Mouse (Mus musculus) gastrocnemius, adult 2 months (tissue): Measurements from ENCODE around the gene Mrpl40. TPM values are rescaled to one million over a fixed set of nuclear protein-coding genes. Genes with fewer than 3 reads are reported as not detected.
"Not testable (repeated sequence)": the region's sequence is repeated elsewhere in the genome, so short reads cannot be mapped to it uniquely, and the experiment has no call there.

Experiments used
- DNase-seq: peaks from one replicate; pipeline ENCODE4 v3.0.0; 2022
- H3K27ac ChIP-seq: fragments of 200-600 bp; 2 replicates; pipeline ENCODE4 v1.8.1; 2022; ENCODE audit warnings: mild to moderate bottlenecking
- H3K4me3 ChIP-seq: fragments of 200-600 bp; 2 replicates; pipeline ENCODE4 v1.8.1; 2022; ENCODE audit warnings: mild to moderate bottlenecking, moderate library complexity
- CTCF ChIP-seq: fragments of 200-600 bp; IDR thresholded peaks from 2 replicates; pipeline ENCODE4 v1.8.1; 2022; ENCODE audit warnings: antibody characterized with exemption, mild to moderate bottlenecking, moderate library complexity
- intact Hi-C: fragments of 180-260 bp; cut with DNase I; formaldehyde crosslinking; loops from one replicate; pipeline ENCODE4 v1.15.1; 2025
- long read RNA-seq, 2 experiments: library from polyadenylated mRNA; stranded (forward); transcript quantifications; one replicate each; pipeline ENCODE4 v2.0.0; 2021
- total RNA-seq, 2 experiments: library from RNA; stranded (reverse); gene quantifications; 2 replicates each; pipeline ENCODE4 v1.2.3; 2021

Gene Mrpl40
- total RNA-seq = 10 to 100 TPM; 35.3 to 46.6 TPM
- long read RNA-seq, experiment 1, transcript Mrpl40-202 (4 exons, 778 nt) = minor isoform, 5 of 47 reads
- long read RNA-seq, experiment 1, transcript Mrpl40-201 (4 exons, 1,280 nt) = major isoform, 38 of 47 reads
- long read RNA-seq, experiment 1, partial matches to known transcripts = 0 of 47 reads
- long read RNA-seq, experiment 1, other reads (novel, unspliced or antisense) = 4 of 47 reads
- long read RNA-seq, experiment 2, transcript Mrpl40-201 (4 exons, 1,280 nt) = major isoform, 36 of 47 reads
- long read RNA-seq, experiment 2, transcript Mrpl40-202 (4 exons, 778 nt) = minor isoform, 8 of 47 reads
- long read RNA-seq, experiment 2, partial matches to known transcripts = 1 of 47 reads
- long read RNA-seq, experiment 2, other reads (novel, unspliced or antisense) = 2 of 47 reads

GRCm38 (mm10) chr16:18876442-18877308 lies at the start of gene Mrpl40, which contains the start of gene Hira:
TSS of gene Mrpl40 (minus strand) at chr16:18876862.
TSS of gene Hira (plus strand) at chr16:18877037.
- intact Hi-C loops = loop anchor here (5.0 kb wide), 1 partner anchor 64 kb away; the partner anchor contains the start of genes Cdc45 and Ufd1
- no peak for TF ChIP-seq CTCF
- DNase-seq = peak; percentile 97
- H3K27ac ChIP-seq = peak within 1 kb of the TSS; percentile 97
- peak within 1 kb of the TSS; percentile 97 for H3K4me3 ChIP-seq

- intact Hi-C loops = no loop called here
- no peak overlapping the region for H3K27ac ChIP-seq
- H3K4me3 ChIP-seq = no peak overlapping the region
- no peak for DNase-seq
- TF ChIP-seq CTCF = no peak
These were observed 45.1 kb upstream of the Mrpl40 start for GRCm38 (mm10) chr16:18921771-18922170.

- no peak for TF ChIP-seq CTCF
- no peak overlapping the region for H3K4me3 ChIP-seq
- H3K27ac ChIP-seq = no peak overlapping the region
- no peak for DNase-seq
- intact Hi-C loops = no loop called here
These were observed 39.4 kb upstream of the Mrpl40 start for GRCm38 (mm10) chr16:18916064-18916463.

- DNase-seq = no peak
- no peak for TF ChIP-seq CTCF
- intact Hi-C loops = no loop called here
- Histone ChIP-seq H3K27ac (no peak overlapping the region), H3K4me3 (no peak overlapping the region)
These were observed 29.0 kb upstream of the Mrpl40 start for GRCm38 (mm10) chr16:18905648-18906047.

- no peak overlapping the region for H3K27ac ChIP-seq
- intact Hi-C loops = no loop called here
- H3K4me3 ChIP-seq = no peak overlapping the region
- TF ChIP-seq CTCF = no peak
- DNase-seq = peak; percentile 49
These were observed 19.8 kb upstream of the Mrpl40 start for GRCm38 (mm10) chr16:18896429-18896828.

- DNase-seq = no peak
- Histone ChIP-seq H3K27ac (no peak overlapping the region), H3K4me3 (no peak overlapping the region)
- TF ChIP-seq CTCF = no peak
- intact Hi-C loops = no loop called here
These were observed 18.6 kb upstream of the Mrpl40 start for GRCm38 (mm10) chr16:18895249-18895648.

GRCm38 (mm10) chr16:18893840-18894372 lies 17.2 kb upstream of the Mrpl40 start:
- intact Hi-C loops = no loop called here
- DNase-seq = no peak
- Histone ChIP-seq H3K27ac (no peak overlapping the region), H3K4me3 (no peak overlapping the region)
- no peak for TF ChIP-seq CTCF

- no peak overlapping the region for H3K27ac ChIP-seq
- intact Hi-C loops = no loop called here
- DNase-seq = no peak
- TF ChIP-seq CTCF = no peak
- H3K4me3 ChIP-seq = no peak overlapping the region
These were observed 7.4 kb upstream of the Mrpl40 start for GRCm38 (mm10) chr16:18884044-18884443.

GRCm38 (mm10) chr16:18878091-18878720 lies 1.5 kb upstream of the Mrpl40 start:
- Histone ChIP-seq H3K4me3 (peak overlapping the region; percentile 97), H3K27ac (peak overlapping the region; percentile 97)
- TF ChIP-seq CTCF = no peak; the same call in 1 of the 2 replicates
- DNase-seq = no peak
- intact Hi-C loops = loop anchor here (5.0 kb wide), 1 partner anchor 66 kb away; the partner anchor contains the start of genes Cdc45 and Ufd1

- Histone ChIP-seq H3K4me3 (peak overlapping the region; percentile 97), H3K27ac (peak overlapping the region; percentile 97)
- intact Hi-C loops = loop anchor here (5.0 kb wide), 1 partner anchor 65 kb away; the partner anchor contains the start of genes Cdc45 and Ufd1
- DNase-seq = peak; percentile 54
- peak; percentile 39 for TF ChIP-seq CTCF
These were observed 876 bp upstream of the Mrpl40 start for GRCm38 (mm10) chr16:18877386-18878090.

GRCm38 (mm10) chr16:18876091-18876441 lies 596 bp downstream of the Mrpl40 start:
- peak overlapping the region; percentile 97 for H3K27ac ChIP-seq
- no peak for DNase-seq
- peak overlapping the region; percentile 97 for H3K4me3 ChIP-seq
- intact Hi-C loops = loop anchor here (5.0 kb wide), 1 partner anchor 64 kb away; the partner anchor contains the start of genes Cdc45 and Ufd1
- TF ChIP-seq CTCF = no peak

- H3K4me3 ChIP-seq, intact Hi-C loops, DNase-seq, H3K27ac ChIP-seq: not testable (repeated sequence)
These were observed 6.2 kb downstream of the Mrpl40 start for GRCm38 (mm10) chr16:18870495-18870894.
